Mouse (Mus musculus) midbrain, postnatal 0 days (tissue): ENCODE results near the gene Btf3. TPM values are rescaled to one million over a fixed set of nuclear protein-coding genes. Genes with fewer than 3 reads are reported as not detected.

ENCODE experiments used
- ATAC-seq: fragments of 200-750 bp; cut with Nextera tagmentation; 2 replicates; pipeline ENCODE4 v1.8.0; 2017; ENCODE audit warnings: moderate number of reproducible peaks, mild to moderate bottlenecking, moderate TSS enrichment, moderate library complexity; ENCODE audit not compliant: low FRiP score
- DNase-seq: peaks from one replicate; pipeline ENCODE4 v3.0.0-alpha.2; 2015; ENCODE audit warnings: low spot score
- H3K27ac ChIP-seq: fragments of 300-500 bp; sonication (generic); 2 replicates; pipeline ENCODE4 v1.5.1; 2014; ENCODE audit warnings: low read depth, mild to moderate bottlenecking, low read length, mixed read lengths
- H3K27me3 ChIP-seq: fragments of 300-500 bp; sonication (generic); 2 replicates; pipeline ENCODE4 v1.6.1; 2014; ENCODE audit warnings: low read length, control low read depth, mixed read lengths; ENCODE audit not compliant: insufficient read depth
- H3K36me3 ChIP-seq: fragments of 300-500 bp; sonication (generic); 2 replicates; pipeline ENCODE4 v1.6.1; 2014; ENCODE audit warnings: low read length, control low read depth, mixed read lengths; ENCODE audit not compliant: insufficient read depth
- H3K4me1 ChIP-seq: fragments of 300-500 bp; sonication (generic); 2 replicates; pipeline ENCODE4 v1.6.1; 2014; ENCODE audit warnings: mild to moderate bottlenecking, control low read depth, antibody characterized with exemption, low read length, mixed read lengths; ENCODE audit not compliant: insufficient read depth
- H3K4me2 ChIP-seq: fragments of 300-500 bp; sonication (generic); 2 replicates; pipeline ENCODE4 v1.6.1; 2014; ENCODE audit warnings: low read depth, mild to moderate bottlenecking, low read length, mixed read lengths; ENCODE audit not compliant: poor library complexity, severe bottlenecking
- H3K4me3 ChIP-seq: fragments of 300-500 bp; sonication (generic); 2 replicates; pipeline ENCODE4 v1.5.1; 2014; ENCODE audit warnings: low read depth, mild to moderate bottlenecking, low read length, moderate library complexity
- H3K9ac ChIP-seq: fragments of 300-500 bp; sonication (generic); replicated peaks from 2 replicates; pipeline ENCODE4 v1.6.1; 2014; ENCODE audit warnings: mild to moderate bottlenecking, low read length, moderate library complexity, mixed read lengths; ENCODE audit not compliant: poor library complexity, severe bottlenecking
- H3K9me3 ChIP-seq: fragments of 300-500 bp; sonication (generic); 2 replicates; pipeline ENCODE4 v1.6.1; 2016; ENCODE audit warnings: low read length, control low read depth
- CTCF ChIP-seq: IDR thresholded peaks from 2 replicates; pipeline ENCODE4 v1.5.1; 2016; ENCODE audit warnings: antibody characterized with exemption, mild to moderate bottlenecking
- whole genome bisulfite sequencing: fragments of 180-500 bp; shearing (Covaris S2); extraction: QIAGEN DNeasy Blood & Tissue Kit; methylation state at CpG from one replicate; pipeline ENCODE4 v1.1.7; 2014; 5-methylcytosine and 5-hydroxymethylcytosine counted together
- polyA plus RNA-seq: library from polyadenylated mRNA; unstranded; fragments of >200 nt; fragmentation: Nextera tagmentation; extraction: Ambion mirVana; gene quantifications from 2 replicates; pipeline ENCODE4 v1.2.1, GENCODE M21; 2015
- total RNA-seq: library from RNA; depleted of rRNA; stranded (reverse); fragments of >200 nt; gene quantifications from 2 replicates; pipeline ENCODE4 v1.2.3, GENCODE M21; 2014; rRNA removed

Btf3 gene
- 269 and 303 TPM in 2 replicates for total RNA-seq
- polyA plus RNA-seq = 441 and 472 TPM in 2 replicates

DNA sequence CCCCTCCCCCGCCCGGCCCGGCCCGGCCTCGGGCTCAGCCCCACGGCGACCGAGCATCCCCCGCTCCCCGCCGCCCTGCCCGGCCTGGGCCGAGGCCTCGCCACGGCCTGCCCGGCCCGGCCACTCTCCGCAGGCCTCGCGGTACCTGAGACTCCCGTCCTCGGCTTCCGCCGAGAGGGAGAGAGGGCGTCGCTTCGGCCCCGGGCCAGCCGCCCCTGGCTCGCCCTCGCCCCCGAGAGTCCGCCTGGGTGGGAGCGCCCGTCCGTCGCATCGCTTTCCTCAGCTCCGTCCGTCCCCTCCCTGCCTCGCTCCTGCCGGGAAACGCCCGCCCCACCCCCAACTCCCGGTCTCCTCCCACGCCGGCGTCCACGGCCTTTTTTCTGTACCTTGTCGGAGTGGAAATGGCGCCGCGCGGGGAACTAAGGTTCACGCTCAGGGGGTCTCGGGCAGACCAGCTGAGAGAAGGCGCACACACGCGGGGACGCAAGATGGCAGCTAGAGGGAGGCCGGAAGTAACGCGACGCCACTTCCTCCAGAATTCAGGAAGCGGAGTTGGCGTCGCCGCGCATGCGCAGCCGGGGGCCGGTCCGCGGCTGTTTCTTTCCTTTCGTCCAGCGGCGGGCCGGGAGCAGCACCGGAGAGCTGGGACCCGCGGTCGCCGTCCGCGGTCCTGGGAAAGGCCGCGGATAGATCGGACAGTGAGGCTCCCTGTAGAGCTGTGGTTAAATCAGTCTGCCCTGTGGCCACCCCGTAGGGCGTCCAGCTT lies at the start of gene Btf3:
Btf3 (minus strand) TSS at position 527 of the 766 bp plus-strand sequence.
- peak; percentile 50 for TF ChIP-seq CTCF
- WGBS = under 1% methylated on average over 83 of the region's 90 CpGs
- Histone ChIP-seq H3K27me3 (no peaks in the 10 kb centered on the region), H3K9me3 (no peaks in the 10 kb centered on the region), H3K36me3 (peaks cover 7% of the 10 kb centered on the region; the same call in 1 of the 2 replicates), H3K9ac (peak within 1 kb of the TSS; percentile 93), H3K4me2 (peak within 1 kb of the TSS; percentile 64), H3K4me3 (peak within 1 kb of the TSS; percentile 99), H3K27ac (peak within 1 kb of the TSS; percentile 74), H3K4me1 (no peaks in the 10 kb centered on the region)
- ATAC-seq (peak; percentile 93), DNase-seq (peak; percentile 95)

DNA sequence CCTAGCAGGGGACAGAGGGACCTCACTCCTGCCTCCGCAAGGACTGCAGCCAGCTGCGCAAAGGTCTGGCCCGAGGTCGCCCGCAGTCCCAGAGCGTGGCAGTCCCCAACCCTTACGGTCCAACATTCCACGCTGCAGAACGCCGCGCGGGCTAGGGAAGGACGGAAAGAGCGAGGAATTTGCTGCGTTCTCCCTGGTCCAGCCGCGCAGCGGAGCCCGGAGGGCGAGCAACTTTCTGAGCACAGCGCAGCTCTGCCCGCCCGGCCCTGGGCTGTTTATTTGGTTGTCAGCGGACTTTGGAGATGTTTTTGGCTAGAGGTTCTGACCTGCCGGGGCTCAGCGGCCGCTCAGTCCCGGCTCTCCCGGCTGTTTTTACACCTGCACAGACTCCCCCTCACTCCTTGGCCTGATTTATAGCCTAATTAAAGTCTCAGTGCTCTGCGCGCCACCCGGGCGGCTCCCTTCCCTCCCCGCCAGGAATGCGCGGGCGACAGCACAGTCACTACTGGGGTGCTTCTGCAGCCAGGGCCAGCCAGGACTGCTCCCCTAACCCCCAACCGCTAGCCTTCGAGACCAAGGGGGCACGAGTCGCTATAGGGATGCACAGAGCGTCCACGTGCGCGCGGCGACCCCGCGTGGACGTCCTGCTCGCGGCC lies 49.1 kb upstream of the Btf3 start:
- TF ChIP-seq CTCF = no peak
- Histone ChIP-seq H3K4me2 (peak overlapping the region; percentile 34), H3K27ac (no peak overlapping the region), H3K36me3 (no peaks in the 10 kb centered on the region), H3K4me3 (peak overlapping the region; percentile 8; the same call in 1 of the 2 replicates), H3K27me3 (peaks cover 86% of the 10 kb centered on the region), H3K9me3 (no peaks in the 10 kb centered on the region), H3K4me1 (peaks cover 3% of the 10 kb centered on the region; the same call in 1 of the 2 replicates), H3K9ac (no peak overlapping the region)
- WGBS = under 1% methylated on average over 52 of the region's 52 CpGs
- ATAC-seq (0 out of 2 replicates have a peak, but pooled peaks have one; percentile 38), DNase-seq (no peak)

GRCm38 (mm10) chr13:98365081-98365480 lies 48.3 kb upstream of the Btf3 start:
- H3K9ac ChIP-seq = no peak overlapping the region
- no peak overlapping the region for H3K27ac ChIP-seq
- no peaks in the 10 kb centered on the region for H3K36me3 ChIP-seq
- H3K9me3 ChIP-seq = no peaks in the 10 kb centered on the region
- 4% methylated on average over 8 of the region's 8 CpGs for WGBS
- H3K4me3 ChIP-seq = no peak overlapping the region
- H3K4me1 ChIP-seq = peaks cover 3% of the 10 kb centered on the region; the same call in 1 of the 2 replicates
- TF ChIP-seq CTCF = no peak
- no peak for ATAC-seq
- H3K27me3 ChIP-seq = peaks cover 89% of the 10 kb centered on the region
- no peak for DNase-seq
- H3K4me2 ChIP-seq = no peak overlapping the region

DNA sequence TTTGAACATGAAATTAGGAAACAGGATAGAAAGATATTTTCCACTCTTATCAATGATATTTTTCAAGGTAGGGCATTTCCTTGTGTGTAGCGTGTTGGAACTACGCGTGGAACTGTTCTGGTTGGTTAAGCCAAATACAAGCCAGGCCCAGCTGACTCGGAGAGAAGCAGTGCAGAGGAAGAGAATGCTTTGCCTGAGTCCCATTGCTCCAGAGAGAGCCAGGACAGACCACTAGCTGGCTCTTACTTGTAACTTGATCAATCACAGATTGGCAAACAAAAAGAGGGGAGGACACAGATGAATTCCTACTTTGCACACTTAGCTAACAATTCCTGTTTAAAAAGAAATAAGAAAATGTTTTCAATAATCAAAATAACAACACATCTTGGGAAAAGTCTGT lies 46.2 kb upstream of the Btf3 start:
- Histone ChIP-seq H3K9me3 (no peaks in the 10 kb centered on the region), H3K4me2 (no peak overlapping the region), H3K27me3 (peaks cover 87% of the 10 kb centered on the region), H3K27ac (no peak overlapping the region), H3K4me3 (no peak overlapping the region), H3K9ac (no peak overlapping the region), H3K4me1 (peaks cover 3% of the 10 kb centered on the region; the same call in 1 of the 2 replicates), H3K36me3 (no peaks in the 10 kb centered on the region)
- TF ChIP-seq CTCF = no peak
- DNase-seq = no peak
- no peak for ATAC-seq
- WGBS = 6% methylated on average over 4 of the region's 4 CpGs

- Histone ChIP-seq H3K9ac (no peak overlapping the region), H3K27ac (no peak overlapping the region), H3K27me3 (peaks cover 76% of the 10 kb centered on the region), H3K4me2 (no peak overlapping the region), H3K4me1 (peaks cover 2% of the 10 kb centered on the region; the same call in 1 of the 2 replicates), H3K9me3 (no peaks in the 10 kb centered on the region), H3K4me3 (no peak overlapping the region), H3K36me3 (no peaks in the 10 kb centered on the region)
- DNase-seq (no peak), ATAC-seq (no peak)
- TF ChIP-seq CTCF = no peak
- 8% methylated on average over 5 of the region's 5 CpGs for WGBS
Observed at GRCm38 (mm10) chr13:98361161-98361560, 44.4 kb upstream of the Btf3 start.

- Histone ChIP-seq H3K4me2 (no peak overlapping the region), H3K4me3 (no peak overlapping the region), H3K27me3 (peaks cover 76% of the 10 kb centered on the region), H3K9me3 (no peaks in the 10 kb centered on the region), H3K27ac (no peak overlapping the region), H3K9ac (no peak overlapping the region), H3K36me3 (no peaks in the 10 kb centered on the region), H3K4me1 (no peaks in the 10 kb centered on the region)
- ATAC-seq (no peak), DNase-seq (no peak)
- no peak for TF ChIP-seq CTCF
- 4% methylated on average over 6 of the region's 6 CpGs for WGBS
Observed at GRCm38 (mm10) chr13:98360391-98360790, 43.6 kb upstream of the Btf3 start.
